Mouse (Mus musculus) CD4-positive, CD25-positive, alpha-beta regulatory T cell, adult 2 months (primary cell): ENCODE data around the gene Rora.

ENCODE experiments used
- DNase-seq: peaks from one replicate; pipeline ENCODE4 v3.0.0-alpha.2; 2012; ENCODE audit warnings: low read depth, low spot score

The Rora gene

DNA sequence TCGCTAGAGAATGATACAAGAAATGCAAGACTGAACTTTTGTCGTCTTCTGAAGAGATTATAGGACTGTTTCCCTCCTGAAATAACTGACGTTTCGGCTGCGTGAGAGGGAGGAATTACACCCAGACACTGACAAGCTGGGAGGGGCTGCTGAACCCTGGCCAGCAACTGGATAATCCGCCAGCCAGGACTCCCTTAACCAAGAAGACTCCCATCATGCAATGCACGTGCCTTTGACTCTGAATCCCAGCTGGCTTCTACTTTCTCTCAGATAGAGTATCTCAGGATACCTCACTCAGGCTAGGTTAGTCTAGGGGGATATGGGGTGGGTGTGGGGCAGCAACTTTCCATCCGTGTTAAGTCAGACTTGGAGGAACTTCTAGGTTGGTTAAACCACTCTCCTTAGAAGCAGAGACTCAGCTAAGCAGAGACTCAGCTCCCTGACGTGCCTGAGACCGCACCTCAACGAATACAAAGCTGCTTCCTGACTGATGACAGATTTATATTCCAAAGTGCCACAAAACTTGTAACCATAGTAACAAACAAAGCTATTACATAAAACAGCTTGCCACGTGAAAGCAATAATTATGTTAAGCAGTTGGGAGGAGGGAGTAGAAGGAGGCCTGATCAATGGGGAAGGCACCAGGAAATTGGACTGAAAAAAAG, 302.8 kb downstream of the Rora start:
- DNase-seq: peak; percentile 39

DNA sequence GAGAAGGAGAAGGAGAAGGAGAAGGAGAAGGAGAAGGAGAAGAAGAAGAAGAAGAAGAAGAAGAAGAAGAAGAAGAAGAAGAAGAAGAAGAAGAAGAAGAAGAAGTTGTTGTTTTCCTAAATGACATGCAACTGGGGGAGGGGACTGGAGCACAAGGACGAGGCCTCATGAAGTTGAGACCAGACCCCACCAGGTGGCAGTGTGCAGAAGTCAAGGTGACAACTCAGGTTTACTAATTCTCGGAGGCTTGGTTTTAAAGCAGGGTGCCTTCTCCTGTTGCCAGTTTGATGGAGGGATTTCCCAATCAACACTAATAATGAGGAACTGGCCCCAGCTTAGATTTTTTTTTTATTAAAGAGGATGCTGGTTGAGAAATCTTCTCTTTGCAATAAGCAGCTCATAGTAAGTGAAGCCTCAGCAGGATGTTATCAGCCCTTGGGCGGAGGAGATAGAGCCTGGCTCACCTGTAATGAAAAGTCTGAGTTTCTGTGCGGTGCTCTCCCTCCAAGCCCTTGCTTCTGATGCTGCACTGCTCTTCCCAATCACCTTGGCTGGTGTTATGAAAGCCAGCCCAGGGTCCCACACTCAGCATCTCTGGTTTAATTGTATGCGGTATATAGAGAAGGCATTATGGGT, 303.5 kb downstream of the Rora start:
- DNase-seq: peak; percentile 90

DNA sequence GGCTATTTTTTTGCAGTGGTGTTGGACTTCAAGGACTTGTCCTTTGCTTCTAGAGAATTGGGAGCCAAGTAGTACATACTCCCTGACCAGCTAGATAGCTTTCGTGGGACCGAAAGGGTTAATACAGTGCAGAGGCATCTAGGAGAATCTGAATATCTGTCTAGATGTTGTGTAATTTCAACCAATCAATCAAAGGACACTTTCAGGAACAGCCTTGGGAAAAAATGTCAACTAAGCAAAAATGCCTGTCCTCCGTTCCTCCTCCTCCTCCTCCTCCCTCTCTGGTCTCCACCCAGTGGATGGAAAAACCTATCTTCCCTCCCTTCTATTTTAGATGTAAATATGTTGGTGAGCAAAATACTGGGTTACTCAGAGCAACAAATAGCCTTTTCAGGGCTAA, 304.2 kb downstream of the Rora start:
- DNase-seq: no peak

DNA sequence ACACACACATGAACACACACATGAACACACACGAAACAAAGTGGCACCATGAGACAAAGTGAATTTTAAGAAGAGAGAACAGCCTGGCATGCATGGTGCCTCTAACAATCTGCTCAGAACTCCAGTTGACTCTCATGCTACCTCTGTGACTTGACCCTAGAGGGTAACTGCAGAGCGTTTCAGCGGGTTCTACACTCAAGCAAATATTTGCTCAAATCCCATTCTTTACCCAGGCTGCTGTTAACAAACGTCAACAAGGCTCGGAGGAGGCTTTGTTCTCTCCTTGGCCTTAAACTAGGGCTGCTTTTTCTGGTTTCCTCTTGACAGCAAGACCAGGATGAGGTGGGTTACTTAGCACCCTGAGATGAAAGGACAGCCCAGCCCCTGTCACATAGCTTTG, 305.3 kb downstream of the Rora start:
- no peak for DNase-seq

DNA sequence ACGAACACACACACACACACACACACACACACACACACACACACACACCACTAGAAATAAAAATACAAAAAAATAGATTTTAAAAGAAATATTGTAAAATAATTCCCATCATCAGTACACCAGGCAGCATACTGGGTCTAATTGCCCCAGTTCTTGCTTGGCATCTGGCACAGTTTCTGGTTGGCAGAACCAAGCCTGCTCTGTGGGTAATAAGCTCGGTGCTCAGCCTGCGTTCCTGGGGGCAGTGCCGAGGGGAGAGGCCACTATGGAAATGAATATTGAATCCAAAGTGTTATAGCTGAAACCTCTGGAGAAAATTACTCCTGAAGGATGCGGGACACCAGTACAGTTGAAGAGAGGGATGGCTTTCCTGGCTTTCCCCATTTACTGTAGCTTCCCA, 310.3 kb downstream of the Rora start:
- DNase-seq: no peak

DNA sequence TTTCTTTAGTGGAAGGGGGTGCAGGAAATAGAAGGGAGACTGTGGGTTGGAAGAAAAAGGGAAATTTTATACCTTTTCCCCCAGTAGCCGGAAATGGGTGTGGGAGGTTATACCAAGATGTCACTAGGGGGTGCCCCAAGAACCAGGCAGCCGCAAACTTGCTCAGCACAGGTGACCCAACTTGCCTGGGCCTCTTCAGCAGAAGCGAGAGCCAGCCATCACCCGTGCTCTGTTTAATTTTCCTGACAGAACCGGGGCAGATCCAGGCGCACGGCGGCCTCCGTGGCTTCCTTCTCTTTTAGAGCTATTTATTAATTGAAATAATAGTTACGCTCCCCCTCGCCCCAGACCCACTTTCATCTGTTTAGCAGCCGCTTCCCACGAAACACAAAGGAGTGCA, 313.0 kb downstream of the Rora start:
- DNase-seq: peak; percentile 87

DNA sequence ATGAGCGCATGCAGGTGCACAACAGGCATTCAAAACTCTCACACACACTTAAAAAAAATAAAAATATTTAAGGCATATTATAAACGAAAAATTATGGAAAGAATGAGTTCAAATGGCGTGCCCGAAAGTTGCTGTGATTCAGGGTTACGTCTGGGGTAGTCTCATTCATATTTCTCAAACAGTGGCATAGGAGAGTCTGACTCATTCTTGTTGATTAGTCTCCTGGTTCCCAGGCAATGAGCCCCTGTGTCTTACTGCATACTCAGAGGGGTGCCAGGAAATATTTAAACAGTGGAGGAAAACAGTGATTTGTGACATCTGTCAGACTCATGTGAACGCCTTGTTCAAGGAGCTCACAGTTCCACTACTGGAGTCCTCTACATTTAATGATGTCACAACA, 316.5 kb downstream of the Rora start:
- peak; percentile 23 for DNase-seq

DNA sequence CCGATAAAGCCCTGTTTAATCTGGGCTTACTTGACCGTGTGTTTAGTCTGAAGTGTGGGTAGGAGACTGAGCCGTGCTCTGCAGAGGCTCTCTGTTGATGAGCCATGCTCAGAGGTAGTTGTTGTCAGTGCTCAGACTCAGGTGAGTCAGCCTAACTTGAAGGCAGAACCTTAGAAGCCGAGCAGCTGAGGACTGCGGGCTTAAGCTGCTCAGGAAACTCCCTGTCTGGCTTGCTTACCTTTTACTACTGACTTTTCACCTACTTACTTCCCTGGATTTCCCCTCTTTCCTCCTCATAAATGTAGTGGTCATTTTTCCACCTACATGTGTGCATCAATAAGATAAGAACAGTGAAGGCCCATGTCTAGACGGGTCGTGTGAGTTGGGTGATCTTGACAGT, 318.7 kb downstream of the Rora start:
- DNase-seq: peak; percentile 60

DNA sequence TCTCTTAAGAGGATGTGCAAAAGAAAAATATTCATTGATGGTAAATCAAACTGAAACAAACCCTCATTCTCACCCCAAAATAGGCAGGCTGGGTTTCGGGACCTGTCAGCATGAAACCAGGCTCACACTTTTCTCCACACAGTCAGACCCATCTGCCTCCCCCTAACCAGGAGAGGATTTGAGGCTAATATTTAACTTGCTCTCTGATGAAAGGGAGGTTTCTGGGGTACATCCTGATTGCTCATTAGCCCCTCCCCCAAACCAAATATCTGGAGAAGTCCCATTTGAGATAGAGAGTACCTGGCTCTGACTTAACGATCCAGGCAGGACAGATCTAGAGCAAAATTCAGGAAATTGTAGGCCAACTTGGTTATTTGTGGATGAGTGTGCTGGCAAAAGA, 320.9 kb downstream of the Rora start:
- DNase-seq: no peak

DNA sequence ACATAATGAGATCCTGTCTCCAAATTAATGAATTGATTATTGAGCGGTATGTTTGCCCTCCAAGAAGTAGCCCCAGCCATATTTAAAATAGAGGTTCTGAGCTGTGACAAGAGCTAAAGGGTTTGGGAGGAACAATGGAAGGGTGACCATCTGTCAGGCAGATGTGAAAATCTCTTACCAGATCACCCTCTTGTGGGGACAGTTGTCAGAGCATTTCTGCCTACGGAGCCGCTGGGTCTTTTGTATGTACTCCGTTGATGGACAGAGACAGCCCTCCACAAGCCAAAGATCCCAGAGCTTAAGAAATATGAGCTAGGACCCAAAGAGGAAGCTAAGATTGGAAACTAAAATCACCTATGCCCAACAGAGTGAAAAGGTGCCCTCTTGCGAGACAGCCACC, 322.6 kb downstream of the Rora start:
- no peak for DNase-seq

DNA sequence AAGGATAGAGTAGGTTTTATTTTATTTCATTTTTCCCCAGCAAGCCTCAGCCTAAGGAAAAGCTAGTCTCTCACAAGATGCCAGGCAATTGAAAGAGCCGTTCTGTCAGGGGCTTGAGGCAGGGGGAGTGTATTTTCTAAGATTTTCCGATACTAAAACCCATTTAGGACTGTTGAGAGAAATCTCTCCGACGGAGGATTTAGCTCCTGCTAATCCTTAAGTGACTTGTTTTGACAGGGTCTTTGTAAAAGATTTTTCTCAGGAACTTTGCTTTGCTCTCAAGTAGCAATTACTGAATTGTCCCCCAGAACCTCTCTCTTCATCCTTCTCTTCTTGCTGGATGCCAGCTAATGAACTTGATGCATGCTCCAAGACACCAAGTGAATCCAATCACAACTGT, 323.3 kb downstream of the Rora start:
- DNase-seq: no peak

DNA sequence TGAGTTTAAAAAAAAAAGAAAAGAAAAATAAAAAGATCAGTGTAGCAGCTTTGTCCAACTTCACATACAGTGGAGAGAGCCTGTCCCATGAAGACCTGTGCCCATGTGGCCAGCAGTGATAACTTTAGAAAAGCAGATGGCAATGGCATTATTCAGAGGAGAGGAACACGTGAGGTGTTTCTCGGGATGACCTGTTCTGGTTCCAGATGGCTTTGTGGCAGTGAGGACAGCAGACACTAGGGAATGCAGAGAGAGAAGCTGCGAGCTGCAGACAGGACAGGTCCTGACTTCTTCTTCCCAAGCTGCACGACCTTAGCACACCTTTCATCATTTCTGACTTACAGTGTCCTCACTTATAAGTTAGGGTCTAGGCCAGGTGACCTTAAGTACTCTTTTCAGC, 325.1 kb downstream of the Rora start:
- no peak for DNase-seq

DNA sequence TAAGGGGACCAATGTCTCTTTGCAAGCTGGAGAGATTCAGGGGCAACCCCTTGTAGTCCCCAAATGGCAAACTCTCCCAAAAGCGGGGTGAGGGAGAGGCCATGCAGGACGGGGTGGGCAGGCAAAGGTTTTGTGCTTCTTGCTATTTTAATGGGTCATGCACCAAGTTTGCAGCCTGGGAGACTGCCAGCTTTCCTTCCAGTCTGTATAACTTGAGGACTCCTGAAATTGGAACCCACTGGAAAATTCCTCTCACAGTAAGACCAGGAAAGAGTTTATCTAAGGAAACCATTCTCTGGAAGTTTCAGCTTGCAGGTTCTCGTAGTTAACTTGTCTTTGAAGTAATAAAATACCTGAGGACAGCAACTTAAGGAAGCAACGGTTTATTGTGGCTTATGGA, 326.5 kb downstream of the Rora start:
- DNase-seq: no peak

DNA sequence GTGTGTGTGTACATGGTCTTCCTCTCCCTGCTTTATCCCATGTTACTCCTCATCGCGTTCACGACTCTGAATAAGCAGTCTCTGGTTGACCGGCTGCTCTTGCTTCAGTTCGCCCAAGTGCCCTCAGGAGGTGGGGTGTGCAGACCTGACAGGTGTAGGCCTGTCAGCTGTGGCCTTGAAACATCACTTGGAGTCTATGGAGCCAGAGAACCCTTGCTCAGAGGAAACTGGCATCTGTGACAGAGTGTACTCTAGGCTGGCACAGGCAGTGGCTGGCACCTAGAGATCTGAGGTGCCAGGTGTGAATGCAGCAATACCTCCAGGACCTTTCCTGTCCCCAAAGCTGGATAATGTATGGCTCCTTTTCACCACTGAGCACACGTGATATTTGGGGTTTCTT, 331.5 kb downstream of the Rora start:
- no peak for DNase-seq

DNA sequence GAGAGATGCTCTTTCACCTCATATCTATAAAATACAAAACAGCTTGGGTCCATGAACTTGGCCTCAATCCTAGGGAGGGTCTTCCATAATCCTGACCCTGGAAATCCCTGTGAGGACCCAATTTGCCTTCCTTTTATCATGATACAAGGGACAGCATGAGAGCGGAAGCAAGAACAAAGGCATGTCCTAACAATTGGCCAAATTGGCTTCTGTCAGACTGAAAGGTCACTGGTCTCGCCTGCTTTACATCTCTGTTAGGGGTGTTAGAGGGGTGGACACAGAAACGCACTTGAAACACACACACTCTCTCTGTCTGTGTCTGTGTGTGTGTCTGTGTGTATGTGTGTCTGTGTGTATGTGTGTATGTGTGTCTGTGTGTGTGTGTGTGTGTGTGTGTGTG, 332.2 kb downstream of the Rora start:
- DNase-seq: no peak

DNA sequence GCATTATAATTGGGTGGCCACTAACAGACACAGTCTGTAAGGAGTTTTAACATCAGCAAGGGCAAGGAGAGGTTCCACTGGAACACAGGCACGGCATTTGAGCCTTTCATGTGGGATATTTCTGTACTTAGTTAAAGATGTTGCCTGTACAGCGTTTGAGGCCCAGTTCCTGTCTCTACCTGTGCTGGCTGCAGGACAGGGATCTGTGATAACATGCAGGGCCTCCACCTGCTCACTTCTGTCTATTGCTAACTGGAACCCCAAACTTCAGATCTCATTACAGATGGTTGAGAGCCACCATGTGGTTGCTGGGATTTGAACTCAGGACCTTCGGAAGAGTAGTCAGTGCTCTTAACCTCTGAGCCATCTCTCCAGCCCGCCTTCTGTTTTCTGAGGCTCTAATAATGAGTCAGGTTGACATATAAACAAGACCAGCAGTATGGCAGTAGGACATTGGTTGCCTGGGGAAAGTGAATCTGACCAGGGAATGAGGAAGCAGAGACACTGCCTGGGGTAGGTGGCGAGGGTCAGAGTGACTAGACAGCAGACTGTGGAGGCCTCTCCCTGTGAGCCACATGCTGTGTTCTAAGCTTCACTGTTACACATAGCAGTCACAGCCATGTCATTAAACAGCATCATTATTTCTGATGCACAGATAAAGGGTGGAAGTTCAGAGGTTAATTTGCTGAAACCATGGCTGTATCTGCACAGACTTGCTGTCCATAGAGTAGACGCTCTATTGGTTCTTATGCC, 333.9 kb downstream of the Rora start:
- no peak for DNase-seq

DNA sequence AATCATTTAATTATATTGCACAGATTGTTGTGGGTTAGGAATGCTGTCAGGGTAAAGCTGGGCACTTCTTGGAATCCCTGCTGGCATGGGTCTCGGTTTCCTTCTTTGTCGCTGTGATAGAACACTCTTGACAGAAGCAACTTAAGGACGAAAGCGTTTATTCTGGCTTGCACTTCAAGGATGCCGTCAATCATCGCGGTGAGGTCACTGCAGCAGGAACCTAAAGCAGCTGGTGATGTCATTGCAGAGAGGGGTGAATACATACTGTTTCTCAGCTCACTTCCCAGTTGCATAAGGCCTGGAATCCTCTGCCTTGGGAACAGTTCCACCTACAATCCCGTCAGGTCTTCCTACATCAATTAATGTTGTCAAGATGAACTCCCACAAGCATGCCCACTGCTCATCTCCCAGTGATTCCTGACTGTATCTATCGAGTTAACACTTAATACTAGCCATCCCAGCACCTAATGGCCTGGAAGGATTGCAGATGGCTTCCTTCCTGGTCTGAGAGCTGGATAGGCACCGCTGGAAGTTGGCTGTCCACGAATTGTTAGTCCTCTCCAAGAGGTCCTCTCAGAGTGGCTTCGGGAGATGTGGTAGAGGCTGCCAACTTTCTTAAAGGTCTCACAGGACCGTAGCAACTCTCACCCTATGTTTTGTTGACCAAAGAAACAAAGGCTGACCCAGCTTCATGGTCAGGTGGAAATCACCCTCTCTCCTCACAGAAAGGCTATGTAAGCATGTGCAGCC, 334.8 kb downstream of the Rora start:
- no peak for DNase-seq

DNA sequence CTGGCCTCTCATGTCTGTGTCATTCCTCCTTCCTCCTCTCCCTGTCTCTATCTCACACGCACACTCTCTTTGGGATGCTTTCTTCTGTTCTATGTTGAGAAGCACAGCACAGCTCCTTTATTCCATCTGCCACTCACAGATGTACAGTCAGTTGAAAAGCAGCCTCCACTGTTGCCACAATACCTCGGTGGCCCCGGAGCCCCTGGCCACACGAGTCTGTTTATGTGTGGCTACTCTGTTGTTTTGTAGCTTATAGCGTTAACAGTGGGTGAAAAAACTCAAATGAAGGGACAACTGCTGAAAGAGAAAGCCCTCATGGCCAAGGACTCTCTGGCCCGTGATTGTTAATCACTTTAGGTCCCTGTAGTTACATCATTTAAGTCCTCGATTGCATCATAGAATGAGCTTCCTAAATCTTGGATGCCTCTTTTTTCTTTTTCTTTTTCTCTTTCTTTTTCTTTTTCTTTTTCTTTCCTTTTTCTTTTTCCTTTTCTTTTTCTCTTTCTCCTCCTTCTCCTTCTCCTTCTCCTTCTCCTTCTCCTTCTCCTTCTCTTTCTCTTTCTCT, 336.4 kb downstream of the Rora start:
- no peak for DNase-seq

DNA sequence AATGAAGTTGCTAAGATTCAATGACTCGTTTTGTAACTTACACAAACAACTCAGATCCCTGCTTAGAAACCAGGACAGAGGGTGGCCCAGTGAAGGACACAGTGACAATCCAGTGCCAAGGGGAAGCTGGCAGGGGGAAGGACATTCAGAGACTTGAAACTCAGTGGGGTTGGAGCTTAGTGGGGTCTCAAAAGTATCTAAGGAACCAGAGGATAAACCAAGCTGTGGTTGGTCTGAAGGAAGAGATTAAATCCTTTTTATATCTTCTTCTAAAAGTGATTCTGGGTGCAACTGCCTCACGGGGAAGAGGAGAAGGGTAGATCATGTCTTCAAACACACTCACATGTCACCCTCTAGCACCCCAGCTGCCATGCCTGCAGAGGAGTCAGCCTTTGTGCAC, 340.3 kb downstream of the Rora start:
- no peak for DNase-seq

DNA sequence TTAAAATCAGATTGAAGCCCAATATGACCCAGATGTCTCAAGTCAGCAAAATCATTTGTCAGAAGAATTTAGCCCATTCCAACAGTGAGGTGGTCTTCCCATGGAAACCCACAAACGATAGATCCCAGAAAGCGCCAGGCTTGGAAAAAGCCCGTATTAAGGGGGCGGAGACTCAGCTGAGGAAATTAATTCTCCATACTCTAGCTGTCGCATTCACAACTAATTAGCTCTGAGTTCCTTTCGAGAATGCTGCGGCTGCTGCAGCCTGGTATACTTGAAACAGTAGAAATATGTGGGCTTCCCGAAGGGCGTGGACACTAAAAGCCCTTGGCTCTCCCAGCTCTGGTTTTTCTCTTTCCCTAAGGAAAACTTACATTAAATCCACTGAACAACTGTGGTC, 345.4 kb downstream of the Rora start:
- no peak for DNase-seq

DNA sequence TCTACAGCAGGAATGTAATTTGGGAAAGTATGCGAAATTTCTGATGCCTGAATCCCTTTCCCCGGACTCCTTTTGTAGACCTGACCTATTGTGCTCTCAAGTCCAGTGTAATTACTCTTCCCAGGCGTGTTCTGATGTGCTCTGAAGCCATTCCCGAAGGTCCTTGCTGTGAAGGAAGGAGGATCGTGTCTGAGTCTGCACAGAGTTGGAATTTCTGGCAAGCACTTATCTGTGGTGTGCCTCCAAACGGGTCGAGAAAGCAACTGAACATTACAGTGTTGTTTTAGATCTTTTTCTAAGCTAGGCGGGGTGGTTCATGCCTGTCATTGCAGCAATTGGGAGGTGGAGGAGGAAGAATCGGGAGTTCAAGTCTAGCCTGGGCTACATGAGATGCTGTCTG, 350.9 kb downstream of the Rora start:
- DNase-seq: no peak

DNA sequence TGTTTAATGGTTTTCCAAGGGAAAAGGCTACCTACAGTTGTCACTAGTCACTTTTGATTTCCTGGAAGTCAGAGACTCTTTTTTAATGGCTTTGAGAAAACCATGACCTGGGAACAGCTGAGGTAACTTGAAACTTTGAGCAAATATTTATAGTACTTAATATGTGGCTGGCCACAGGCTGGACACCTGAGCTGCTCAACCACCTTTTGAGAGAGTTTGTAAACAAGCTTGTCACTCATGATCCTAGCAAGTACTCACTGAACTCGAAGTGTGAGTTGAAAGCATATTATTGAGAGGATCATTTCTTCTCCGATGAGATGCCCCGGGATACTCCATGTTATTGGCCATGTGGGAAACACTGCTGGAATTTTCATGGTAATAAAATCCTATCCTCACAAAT, 353.1 kb downstream of the Rora start:
- DNase-seq: no peak
